Mouse (Mus musculus) cerebellum, postnatal 14 days (tissue): ENCODE results near the gene A830031A19Rik.

Source experiments
- DNase-seq, 2 experiments: peaks; one replicate each; pipeline ENCODE4 v3.0.0; 2021; ENCODE audit warnings: mixed read lengths in 2 of 2

Gene A830031A19Rik

DNA sequence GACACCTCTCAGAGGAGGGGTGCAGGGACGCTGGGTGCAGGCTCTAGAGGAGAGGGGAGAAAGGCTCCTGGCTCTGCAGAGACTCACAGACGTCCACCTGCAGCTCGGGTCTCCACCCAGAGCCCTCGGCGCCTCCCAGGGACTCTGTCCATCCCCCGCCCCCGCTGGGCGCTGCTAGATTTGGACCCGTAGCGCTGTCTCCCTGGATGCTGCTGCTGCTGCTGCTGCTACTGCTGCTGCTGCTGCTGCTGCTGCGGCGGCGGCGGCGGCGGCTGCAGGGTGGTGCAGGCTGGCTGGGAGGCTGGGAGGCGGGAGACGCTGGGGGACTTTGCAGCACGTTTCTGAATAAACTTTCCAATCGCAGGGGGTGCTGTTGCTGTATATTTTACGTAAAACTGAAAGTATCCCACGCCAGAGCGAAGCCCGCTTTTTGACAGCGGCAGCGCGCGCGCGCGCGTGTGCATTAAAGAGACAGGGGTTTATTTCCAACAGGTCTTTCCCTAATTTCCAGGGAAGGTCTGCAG is 1.3 kb upstream of the A830031A19Rik start:
- peak; percentile 49 to 54 for DNase-seq

DNA sequence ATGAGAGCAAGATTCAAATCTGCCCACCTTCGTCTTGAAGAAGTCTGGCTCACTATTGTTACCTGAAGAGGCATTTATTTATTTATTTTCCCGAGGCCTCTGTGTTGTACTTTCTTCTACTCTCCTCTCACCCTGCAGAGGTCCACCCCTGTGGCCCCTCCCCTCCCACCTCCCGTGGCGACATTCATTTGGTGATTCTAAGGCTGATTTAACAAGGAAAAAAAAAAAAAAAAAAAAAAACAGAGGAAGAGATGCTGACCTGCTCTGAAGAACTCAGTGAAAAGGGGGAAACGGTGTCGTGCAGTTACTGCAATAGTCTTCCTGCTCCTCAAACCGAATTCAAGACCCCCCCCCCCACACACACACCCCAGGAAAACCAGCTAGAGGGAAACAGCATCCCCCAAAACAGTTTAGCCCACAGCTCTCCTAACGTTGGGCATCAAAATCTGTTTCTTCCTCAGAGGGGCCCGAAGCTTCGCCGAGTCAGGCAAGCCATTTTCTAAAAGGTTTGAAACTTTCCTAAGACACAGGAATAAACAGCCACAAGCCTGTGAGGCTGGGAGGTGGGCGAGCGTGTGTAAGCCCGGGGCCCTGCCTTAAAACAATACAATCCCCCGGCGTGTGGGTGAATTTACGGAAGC is 752 bp upstream of the A830031A19Rik start:
- DNase-seq: peak in 1 of 2 experiments; percentile 30

DNA sequence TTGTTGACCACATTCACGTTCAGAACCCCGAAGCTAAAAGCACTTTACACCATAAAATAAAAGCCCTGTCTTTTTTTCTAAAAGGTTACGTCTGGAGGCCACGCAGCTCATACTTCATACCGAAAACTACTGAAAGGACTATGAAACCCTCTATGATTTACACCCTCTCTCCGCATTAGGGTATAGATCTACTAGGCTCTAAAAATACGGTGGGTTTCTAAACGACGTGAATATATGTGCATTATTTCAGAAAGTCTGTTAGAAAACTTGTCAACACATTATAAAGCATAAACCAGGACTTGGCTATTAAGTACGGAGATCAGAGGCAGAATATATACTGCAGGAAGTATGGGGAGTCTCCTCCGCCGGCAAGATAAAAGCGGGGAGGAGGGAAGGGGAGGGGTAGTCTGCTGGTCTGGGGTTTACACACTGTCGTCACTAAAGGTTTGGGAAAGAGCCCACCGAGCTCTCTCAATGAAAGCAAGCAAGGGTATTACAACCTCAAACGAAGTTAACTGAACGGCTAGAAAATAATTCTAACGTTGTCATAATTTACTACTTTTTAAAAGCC is 748 bp downstream of the A830031A19Rik start:
- no peak for DNase-seq

DNA sequence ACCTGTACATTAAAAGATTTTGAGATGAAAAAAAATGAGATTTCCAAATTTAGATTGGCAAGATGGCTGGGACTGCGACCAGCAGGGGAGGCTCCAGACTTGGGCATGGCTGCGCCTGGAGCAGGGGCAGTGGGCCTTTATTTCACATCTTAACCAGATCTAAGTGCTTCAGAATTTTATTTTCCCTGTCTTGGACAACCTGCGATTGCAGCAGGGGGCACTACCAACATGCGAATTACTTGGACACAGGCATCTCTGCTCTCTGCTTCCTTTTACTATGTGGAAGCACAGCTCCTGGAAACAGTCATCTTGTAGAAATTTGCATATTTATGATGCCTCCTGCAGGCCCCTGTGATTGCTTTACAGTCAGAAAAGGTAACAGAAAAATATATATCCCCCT is 9.5 kb downstream of the A830031A19Rik start:
- DNase-seq: peak in 1 of 2 experiments; percentile 29

DNA sequence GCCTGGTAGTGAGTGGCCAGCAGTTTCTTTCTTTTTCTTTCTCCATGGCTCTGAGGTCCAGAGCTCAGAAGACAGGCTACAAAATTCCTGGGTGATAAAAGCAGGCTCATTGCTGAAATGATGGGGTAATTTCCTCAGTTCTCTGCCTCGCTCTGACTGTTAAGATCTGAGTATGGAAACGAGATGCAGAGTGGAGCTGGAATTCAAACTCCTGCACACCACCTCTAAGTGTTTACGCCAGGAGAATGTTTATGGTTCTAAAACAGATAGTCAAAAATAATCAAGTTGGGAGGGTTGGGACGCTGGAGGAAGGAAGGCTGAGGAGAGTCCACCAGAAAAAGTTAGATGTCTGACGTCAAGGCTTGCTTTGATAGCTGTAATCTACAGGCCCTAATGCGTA is 10.6 kb downstream of the A830031A19Rik start:
- no peak for DNase-seq

DNA sequence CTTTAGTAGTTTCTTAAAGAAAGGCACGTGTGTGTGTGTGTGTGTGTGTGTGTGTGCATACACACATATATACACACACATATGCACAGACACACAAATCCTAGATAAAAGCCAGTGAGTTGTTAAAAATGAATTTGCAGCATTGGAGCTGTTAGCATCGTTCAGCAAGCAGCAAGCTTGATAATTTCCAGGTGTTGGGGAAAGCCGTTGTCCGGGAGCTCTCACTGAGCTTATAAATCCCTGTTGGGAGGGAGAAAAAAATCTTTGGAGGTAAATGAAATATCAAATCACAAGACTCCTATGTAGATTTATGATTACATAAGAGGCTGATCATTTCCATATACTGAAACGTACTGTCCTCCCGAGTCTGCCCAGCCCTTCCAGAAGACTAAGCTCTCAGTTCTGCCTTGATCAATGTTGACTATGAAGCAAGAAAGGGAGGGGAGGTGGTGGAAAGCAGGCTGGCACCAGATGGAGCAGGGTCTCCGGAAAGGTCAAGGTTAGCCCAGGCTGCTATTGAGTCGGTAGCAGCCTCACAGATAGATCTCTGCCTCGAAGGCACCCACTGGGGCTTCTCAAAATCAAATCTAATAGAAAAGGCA is 12.3 kb downstream of the A830031A19Rik start:
- no peak for DNase-seq

DNA sequence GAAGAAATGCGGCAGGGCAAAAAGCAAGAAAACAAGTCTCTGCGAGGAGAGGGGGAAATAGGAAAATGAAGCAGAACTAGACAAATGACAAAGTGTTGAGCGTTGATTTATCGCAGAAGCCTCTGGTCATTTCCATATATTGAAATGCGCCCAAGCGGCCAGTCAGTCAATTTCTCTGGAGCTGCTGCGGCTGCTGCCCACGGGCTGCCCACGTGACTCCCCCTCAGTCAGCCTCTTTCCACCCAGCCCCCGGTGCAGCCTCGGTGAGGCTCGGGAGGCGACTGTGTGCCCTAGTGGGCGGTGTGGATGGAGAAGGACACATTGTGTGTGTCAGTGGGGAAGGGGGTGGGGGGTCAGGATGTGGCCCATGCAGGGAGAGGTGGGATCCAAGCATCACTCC is 13.0 kb downstream of the A830031A19Rik start:
- peak in 1 of 2 experiments; percentile 33 for DNase-seq

DNA sequence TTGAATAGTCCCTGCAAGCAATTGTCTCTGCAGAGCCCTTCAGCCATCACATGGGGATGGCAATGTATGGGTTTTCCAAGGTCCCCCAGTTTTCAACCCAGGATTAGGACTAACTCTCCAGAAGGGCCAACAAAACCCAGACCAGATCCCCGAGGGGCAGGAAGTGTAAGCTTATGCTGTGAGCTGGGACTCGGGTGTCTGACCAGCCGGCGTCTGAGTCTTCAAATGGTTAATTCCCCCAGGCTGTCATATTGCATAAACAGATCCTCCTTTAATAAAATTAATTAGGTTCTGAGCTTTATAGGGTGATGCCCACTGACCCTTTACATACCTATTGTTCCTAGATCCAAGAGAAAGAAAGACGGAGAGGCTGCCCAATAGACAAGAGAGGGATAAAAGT is 14.4 kb downstream of the A830031A19Rik start:
- DNase-seq: no peak

DNA sequence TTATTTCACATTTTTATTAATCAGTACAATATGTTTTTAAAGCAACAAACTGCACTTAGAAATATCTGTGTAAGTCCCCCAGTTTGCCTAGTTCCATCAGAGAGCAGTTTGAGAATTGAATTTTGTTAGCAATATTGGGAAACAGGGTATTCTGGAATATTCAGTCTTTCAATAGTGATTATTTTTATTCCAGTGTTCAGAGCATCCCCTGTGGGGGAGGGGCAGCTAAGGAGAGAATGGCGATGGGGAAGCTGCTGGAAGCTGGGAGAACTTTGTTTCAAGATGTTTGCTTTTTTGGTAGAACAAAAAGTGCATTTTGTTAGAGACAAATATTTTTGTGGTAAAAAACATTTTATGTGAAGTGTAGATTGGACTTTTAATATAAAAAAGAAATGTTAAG is 15.7 kb downstream of the A830031A19Rik start:
- DNase-seq: no peak

DNA sequence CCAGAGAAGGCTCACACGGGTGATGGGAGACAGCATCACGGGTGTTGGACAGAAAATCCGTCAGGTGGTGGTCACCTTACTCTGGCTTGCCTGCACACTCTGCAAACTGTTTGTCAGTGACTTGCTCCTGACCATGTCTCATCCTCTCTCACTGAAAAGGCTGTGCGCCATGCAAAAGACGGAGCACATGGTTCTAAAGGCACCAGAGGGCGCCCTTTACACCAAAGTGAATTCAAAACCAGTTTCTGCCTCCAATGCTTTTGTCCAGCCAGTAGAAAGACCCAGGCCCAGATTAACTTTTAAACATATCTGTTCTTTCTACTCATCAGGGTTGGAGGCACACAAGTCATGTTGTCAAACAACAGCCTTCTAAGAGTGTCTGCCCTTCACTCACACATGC is 22.0 kb downstream of the A830031A19Rik start:
- DNase-seq: peak in 1 of 2 experiments; percentile 42

DNA sequence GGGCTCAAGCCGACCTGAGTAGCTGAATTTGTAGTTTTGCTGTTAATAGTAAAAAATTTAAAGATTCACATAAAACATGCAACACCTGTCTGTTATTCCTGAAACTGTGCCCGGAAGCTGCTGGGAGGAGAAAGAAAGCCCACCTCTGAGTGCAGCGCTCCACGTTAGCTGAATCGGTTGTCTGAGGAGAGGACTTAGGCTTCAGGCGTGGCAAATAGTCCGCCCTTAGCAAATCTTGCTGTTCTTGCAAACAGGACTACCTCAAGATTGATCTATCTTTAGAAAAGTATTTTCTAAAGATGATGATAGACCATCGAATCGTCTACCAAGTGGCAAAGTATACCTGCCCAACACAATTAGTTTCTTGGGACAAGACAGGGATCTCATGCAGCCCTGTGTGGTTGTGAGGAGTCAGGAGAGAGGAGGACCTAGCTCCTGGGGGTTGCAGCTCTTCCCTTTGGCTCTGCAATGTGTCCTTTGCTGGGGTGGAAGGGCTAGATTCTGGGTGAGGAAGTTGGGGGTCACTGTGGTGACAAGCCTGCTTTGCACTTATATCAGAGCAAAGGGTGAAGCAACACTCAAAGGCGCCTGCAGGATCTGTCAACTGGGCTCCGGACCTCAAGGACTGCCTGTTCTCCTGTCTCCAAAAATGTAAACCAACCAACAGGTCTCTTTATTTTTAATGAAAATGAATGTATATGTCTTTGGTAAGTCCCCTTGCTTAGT is 24.7 kb downstream of the A830031A19Rik start:
- DNase-seq: no peak

DNA sequence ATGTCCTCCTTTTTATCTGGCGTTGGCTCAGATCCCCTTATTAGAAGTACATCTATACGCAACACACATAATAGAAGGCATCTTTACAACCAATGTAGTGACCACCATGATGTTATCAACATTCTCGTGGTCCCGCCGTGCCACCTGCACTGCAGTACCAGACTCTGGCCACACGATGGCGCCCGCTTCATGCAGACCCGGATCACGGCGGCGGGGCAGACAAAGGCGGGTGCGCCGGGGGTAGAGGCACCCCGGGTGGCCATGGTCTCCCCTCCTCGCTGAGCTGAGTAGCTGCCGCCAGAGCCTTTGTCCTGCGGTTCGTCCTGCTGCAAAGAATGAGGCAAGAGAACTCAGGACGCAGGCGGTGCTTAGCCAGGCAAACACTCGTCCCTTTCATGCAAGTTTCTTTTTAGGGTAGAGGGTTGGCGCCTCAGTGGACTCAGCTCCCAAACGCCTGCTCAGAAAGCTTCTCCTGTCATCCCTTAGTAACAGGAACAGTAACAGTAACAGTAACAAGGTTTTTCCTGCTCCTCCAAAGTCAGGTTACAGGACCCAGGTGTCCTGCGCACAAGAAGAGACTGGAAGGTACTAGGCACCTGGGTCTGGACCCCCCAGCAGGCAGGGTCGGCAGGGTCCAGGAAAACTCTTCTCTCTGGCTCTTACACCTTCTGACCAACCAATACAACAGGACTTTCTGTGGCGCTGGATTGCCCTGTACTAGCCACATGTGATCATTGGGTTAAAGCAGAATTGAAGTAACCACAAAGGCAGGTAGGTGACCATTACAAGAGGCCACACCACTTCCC is 25.4 kb downstream of the A830031A19Rik start:
- DNase-seq: peak; percentile 88 to 89

DNA sequence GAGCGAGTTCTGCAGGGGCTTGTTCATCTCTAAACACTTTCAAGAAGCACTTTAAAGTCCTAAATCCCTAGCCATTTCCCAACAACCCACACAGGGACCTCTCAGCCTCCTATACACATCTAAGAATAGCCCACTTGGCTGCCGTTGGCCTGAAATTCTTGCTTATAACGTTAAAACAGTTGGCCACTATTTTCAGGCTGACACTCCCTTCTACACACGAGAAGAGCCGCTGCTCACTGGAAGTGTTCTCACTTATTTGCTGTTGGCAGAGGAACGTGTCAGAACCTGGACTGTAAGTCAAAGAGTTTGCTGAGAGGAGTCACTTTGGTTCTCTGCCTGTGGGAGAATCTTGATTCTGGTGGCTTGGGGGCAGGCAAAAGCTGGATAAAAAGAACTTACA is 30.8 kb downstream of the A830031A19Rik start:
- no peak for DNase-seq

DNA sequence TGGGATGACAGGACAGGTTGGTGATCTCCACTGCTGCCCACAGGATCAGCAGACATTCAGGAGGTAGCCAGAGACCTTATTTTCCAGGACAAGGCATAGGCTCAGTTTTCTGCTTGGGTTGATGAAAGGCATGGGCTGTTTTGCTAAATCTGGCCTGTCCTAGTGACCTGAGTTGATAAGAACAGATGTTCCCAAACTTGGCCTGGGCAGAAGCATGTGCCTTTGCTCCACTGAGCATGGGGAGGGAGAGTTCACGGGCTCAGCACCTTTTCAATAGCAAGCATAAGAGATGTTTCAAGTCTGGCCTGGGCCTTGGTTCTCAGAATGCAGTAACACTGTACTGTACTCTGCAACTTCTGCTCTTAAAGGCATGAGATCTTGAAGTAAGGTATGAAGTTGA is 54.1 kb downstream of the A830031A19Rik start:
- DNase-seq: no peak

DNA sequence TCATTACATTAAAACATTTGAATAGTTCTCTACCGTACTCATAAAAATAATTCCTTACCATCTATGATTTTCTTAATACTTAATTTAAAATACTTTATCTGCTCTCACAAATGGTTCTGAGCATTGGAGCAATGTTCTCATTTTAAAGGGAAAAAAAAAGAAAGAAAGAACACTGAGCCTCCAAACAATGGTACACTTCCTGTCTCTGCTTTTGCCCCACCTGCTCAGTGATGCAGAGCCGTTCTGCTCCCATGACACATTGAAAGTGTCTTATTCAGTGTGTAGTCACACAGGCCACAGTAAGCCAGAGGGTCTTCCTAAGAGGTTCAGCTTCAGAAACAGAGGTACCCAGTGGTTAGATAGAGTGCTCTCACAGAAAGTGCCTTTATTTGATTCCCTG is 56.1 kb downstream of the A830031A19Rik start:
- no peak for DNase-seq

DNA sequence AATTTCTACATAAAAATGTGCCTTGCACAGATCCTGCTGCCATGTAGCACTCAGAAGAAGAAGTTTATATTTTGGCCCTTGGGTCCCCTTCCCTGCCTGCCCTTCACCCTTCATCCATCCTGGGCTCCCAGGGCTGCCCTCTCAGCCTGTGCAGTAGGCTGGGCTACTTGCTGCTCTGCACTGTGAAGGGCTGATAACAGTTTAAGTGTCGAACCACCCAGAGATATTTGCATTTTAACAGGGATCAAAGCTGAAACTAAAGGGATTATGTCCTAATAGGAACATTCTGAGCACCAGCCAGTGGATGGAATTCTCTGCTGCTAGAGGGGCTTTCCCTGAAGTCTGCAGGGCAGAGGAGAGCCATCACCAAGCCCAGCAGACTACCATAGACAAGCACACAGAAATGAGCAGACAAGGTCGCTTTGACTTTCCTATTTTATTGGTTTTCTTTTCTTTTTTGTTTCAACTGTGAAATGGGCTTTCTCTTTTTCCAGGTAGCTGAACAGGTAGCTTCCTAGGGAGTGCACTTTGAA is 58.1 kb downstream of the A830031A19Rik start:
- DNase-seq: no peak

DNA sequence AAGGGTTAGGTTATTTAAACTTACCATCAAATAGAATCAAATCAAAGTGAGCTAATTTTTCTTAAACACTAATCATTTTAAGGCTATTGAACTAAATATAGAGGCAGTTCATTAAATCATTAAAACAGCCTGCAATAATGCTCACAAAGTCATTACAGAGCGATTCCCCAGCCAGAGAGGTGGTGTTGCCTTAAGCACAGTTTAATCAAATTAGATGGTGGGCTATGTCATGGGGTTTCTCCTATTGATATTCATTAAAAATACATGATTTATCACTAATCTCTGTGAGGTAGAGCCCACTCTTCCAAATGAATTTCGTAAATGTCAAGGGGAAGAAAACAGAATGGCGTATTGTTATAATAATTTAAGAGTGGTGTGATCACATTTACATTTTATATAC is 58.8 kb downstream of the A830031A19Rik start:
- DNase-seq: no peak

DNA sequence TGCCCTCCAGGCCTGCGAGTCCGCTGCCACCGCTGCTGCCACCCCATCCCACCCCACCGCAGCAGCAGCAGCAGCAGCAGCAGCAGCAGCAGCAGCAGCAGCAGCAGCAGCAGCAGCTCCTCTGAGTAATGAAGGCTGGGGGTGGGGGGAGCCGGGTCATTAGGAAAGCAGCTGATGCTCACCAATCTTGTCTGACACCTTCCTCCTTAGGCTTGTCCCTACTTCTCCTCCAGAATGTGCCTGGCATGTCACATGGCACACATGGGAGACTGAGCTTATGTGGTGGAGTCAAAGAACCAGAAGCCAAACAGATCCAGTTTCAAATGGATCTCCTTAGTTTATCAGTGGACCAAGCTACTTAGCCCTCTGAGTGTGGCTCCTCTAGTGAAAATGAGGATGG is 60.2 kb downstream of the A830031A19Rik start:
- no peak for DNase-seq

DNA sequence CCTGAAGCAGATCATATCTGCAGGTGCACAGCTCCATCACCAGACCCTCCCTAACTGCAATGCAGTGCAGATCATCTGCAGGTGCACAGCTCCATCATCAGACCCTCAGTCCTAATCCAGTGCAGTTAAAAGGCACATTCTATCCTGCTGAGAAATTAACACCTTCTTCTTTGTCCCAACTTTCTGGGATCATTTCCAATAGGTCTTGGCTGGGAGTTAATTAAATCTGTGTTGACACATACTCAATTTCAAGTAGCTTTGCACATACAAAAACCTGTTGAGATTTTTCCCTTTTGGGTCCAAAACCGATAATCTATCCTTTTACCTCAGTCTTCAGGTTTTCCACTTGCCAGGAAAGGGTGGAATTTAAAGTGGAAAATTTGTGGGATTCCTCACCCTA is 62.6 kb downstream of the A830031A19Rik start:
- no peak for DNase-seq

DNA sequence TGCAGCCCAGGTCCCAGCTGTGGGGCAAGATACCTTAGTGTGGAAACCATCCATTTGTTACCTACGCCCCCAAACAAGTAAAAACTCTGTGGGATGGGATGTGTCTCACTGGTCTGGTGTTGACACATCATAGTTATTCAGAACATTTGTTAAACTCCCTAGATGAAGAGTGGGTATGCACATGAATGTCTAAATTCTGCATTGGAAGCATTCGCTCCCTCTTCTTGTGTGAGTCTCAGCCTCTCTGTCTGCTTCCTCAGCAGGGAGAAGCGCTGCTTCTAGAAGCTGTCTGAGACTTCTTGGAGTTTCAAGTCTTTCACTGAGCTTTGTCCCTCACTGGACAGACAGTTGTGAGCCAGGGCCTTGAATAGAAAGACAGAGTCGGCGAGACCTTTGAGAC is 65.9 kb downstream of the A830031A19Rik start:
- no peak for DNase-seq

DNA sequence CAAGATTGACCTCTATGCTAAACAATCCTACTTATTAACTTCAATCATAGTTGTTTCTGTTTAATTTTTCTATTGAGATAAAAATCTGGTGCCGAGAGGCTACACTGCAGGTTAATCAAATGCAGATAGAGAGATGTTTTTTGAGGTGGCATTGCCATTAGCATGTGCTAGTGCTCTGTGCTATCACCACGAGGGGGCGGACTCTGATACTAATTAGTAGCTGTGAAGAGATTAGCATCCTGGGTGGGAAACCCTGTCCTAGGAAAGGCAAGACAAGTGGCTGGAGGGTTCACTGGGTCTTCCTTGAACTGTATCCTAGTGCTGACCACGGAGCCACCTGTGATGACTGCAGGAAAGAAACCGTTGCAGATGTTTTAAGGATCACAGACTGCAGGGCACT is 66.6 kb downstream of the A830031A19Rik start:
- peak; percentile 24 to 67 for DNase-seq

DNA sequence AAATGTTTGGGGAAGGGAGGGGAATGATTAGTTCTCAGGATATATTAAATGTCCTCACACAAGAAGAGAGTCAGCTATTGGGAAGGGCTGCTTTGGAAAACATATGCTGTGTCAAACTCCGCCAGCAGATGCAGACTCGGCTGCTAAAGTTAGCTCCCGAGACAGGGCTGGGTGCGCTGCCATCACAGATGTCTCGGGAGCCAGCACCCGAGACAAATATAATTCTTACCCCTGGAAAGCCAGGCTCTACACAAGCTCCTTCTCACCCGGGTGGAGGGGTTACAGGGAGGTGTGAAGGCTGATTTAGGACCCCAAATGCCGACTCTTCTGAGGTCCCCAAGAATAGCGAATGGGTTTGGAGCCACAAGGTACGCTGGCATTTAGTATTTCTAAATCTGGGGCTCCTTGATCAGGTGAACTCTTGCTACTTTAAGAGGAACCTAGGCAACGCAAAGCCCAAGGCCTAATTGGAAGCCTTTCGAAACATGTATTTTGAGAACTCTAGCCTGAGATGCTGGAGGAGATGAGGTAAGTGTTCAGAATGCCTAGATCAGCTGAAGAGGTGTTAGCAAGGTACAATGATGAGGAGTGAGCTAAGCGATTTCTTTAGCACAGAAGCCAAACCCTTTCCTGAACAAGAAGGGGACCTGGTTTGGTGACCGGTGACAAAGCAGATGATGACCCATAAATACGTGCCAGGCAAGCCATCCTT is 69.3 kb downstream of the A830031A19Rik start:
- DNase-seq: no peak
